Mouse (Mus musculus) thymus, adult 18-20 months (tissue): Measurements from ENCODE around the gene Syne3.

Experiments used
- DNase-seq, 2 experiments: peaks; one replicate each; pipeline ENCODE4 v3.0.0; 2022; ENCODE audit warnings: mixed read lengths in 2 of 2

Gene Syne3

DNA sequence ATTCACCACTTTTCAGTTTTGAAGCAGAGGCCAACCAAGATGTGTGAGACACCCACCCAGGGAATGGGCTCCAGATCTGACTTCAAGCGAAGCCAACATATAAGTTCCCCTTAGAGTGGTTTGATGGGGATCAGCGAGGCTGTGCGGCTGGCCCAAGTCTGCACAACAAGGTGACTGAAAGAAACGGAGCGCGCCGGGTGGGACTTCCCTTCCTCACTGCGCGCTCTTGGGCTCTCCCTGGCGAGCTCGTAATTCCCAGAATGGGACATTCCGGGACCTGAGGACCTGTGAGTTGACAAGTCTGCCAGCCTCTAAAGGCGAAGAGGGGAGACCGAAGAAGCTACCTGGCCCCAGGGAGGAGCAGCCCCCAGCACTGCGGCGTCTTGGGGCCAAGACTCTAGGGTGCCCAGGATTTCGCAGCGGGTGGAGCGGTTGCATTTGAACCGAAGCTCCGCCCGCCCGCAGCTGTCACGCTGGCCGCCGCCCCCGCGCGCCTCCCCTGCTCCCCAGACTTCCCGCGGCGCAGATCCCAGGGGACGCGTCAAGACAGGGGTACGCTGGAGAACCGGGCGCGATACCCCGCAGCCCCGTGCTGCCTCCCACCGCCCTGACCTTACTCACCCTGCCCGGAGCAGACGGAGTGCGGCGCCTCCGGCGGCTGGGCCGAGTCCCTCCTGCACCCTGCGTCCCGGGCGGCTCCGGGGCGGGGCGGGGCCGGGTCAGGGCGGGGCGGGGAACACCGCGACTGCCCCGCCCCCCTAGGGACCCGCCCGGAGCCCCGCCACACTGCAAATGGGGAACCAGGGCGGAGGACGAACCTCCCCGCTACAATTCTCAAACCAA lies at the start of gene Syne3:
Syne3 (minus strand) TSS at position 440 of the 843 bp plus-strand sequence.
- DNase-seq = peak; percentile 75 to 76

DNA sequence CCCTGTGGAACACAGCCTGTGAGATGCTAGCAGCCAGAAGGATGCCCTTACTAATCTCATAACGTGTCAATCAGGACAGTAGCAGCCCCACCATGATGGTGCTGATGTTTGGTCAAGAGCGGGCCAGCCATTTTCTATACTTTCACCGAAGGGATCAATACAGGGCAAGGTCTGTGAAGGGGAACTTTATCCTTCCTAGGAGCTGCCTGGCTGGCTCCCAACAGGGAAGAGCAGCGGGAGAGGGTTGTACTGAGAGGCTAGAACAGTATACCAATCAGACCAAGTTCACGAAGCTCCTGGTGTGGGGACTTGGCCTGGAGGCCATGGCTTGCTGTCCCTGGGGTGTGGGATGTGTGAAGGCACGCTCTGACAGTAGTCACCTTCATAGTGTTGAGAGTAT lies 45.7 kb upstream of the Syne3 start:
- DNase-seq = no peak

DNA sequence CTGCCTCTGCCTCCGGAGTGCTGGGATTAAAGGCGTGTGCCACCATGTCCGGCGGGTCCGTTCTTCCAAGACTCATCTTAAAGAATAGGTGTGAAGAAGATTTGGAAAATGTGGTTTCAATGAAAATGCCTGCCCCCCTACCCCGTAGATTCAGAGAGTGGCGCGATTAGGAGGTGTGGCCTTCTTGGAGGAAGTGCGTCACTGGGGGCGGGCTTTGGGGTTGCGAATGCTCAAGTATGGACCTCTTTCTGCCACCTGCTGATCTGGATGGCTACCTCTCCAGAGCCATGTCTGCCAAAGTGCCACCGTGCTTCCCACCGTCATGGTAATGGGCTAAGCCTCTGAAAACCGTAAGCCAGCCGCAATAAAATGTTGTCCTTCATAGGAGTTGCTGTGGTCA lies 44.4 kb upstream of the Syne3 start:
- no peak for DNase-seq

DNA sequence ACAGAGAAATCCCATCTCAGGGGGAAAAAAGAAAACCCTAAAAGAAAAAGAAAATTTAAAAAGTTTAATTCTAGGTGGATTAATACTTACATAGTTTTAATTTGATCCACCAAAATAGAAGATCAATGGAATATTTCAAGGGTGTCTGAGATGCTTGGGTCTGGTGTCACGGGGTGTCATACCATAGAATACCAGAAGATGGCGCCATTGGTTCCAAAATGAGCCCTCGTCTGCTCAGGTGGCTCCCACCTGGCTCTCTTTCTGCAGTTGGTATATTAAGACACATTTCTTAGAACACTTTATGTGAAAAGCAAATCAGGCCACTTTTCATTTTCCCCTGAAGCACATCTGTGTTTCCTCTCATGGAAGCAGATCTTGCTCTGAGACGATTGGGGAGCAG lies 41.3 kb upstream of the Syne3 start:
- DNase-seq = no peak

DNA sequence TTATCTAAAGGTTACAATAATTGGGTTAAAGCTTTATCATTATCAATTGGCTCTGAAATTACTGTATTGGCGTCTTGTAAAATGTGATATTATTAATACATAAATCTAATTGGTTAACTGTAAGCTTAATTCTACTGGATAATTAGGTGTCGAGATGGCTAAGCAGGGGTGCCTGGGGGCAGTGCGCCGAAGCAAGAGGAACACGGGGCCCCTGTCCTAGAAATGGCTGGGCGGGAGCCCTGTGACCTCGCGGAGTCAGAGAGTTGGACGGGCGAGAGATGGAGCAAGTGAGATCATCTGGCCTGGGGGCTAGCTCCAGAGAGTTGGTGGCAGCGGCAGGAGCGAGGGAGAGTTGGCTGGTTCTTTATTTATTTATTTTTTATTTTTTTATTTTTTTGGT lies 40.2 kb upstream of the Syne3 start:
- no peak for DNase-seq

DNA sequence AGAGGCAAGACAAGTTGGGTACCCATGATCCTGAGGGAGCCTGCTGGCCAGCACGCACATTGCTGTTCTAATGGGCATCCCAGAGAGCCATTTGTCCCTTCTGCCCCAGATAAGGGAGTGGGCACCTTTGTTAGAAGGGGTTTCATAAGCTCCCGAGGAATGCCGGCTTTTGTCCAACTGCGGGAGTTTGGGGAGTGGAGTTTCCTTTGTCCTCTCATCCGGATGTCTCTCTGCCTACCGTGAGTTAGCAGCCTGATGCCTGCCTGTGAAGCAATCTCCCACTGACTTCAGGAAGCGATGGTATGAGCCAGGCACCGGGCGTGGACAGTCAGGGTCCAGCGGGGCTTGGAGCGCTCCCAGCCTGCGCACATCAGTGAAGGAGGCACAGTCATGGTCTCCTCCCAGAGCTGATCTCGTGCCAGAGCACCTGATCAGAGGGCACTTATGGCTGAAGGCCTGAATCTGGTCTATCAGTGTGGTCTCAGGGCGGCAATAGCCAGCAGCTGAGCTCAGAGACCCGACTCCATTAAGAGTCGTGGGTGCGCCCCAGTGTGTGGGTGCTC lies 38.8 kb upstream of the Syne3 start:
- no peak for DNase-seq

DNA sequence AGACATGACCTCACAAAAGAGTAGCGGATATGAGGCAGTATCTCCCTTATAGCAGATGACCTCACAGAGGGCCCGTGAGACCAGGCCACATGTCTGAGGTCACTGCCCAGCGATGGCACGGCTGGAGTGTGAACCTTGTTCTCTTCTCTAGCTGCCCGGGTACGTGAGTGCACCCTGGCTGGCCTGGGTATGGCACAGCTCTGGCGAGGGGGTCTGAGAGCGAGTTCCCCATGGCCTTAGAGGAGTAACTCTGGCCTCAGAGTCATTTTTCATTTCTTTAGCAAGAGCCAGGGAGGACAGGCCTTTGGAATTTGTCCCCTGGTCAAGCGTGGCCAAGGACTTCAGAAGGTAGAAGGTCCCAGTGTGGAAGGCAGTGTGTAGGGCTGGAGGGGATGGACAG lies 35.2 kb upstream of the Syne3 start:
- DNase-seq = no peak

DNA sequence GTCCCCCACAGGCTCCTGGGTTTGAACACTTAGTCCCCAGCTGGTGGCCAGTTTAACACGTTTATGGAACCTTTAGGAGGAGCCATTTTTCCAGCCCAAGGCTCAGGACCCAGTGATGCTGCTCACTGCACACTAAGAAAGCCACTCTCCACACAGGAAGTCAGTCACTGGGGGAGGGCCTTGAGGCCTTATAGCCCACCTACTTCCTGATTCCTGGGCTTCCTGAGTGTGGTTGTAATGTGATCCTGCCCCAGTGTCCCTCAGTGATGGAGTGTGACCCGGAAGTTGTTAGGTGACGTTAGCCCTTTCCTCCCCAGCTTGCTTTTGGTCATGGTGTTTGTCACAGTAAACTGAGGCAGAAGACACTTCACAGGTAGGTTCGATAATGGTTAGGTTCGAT lies 33.5 kb upstream of the Syne3 start:
- DNase-seq = no peak

DNA sequence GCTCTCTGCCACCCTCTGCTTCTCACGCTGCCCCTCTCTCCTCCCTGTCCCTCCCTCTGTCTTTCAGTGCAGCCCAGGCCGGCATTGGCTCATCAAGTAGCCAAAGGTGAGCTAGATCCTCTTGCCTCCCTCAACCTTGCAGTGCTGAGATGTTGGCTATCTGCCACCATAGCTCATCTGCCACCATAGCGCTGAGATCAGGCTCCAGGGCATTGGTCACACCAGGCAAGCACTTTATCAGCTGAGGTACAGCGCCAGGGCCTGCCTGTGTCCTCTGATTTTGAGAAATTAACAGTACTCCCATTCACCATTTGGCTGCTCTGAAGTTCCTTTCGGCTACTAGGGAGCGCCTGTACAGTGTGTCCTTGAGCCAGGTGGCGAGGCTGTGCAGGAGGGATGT lies 31.3 kb upstream of the Syne3 start:
- DNase-seq = no peak

DNA sequence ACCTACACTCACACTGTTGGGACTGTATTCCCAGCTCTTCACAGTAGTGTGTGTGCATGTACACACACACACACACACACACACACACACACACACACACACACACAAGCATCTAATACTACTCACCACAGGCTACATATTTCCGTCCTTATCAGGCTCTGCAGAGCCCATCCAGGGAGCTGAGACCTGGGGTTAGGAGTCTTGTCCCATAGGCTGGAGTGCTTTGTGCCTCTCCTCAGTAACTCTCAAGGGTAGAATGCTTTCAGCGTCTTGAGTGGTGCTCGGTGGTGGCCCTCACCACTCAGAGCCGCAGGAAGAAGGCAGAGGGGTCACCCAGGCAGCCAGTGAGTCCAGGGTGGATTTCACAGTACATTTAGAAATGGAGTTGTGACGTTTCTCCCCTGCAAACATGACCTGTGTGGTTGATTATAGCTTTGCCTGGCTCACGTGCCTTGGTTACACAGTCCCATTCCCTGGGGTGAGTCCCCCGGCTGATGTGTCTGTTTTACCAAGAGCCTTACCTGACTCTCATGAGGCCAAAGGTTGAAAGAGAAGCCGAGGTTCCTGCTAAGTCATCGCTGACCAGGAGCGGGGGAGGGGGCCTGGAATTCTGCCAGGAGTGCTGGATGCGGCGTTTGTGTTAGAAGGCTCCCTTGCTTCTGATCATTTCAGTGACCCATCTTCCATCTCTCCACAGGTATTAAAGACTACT lies 30.1 kb upstream of the Syne3 start:
- no peak for DNase-seq

DNA sequence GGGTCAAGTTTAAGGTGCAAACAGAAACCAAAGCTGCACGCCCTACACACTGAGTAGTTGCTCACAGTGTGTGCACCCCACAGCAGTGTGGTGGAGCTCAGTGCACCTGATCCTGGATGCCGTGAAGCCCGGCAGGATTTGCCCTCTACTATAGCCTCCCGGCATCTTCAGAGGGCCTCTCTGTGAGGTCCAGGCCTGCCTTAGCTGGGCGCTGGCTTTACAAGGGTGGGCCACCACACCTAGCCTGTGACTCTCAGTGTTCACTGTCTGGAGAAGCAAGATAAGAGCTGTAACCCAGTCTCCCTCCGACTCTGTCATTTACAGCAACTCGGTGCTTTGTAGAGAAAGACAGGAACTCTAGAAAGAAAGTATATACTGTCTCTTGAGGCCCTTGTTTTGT lies 29.3 kb upstream of the Syne3 start:
- DNase-seq = no peak

DNA sequence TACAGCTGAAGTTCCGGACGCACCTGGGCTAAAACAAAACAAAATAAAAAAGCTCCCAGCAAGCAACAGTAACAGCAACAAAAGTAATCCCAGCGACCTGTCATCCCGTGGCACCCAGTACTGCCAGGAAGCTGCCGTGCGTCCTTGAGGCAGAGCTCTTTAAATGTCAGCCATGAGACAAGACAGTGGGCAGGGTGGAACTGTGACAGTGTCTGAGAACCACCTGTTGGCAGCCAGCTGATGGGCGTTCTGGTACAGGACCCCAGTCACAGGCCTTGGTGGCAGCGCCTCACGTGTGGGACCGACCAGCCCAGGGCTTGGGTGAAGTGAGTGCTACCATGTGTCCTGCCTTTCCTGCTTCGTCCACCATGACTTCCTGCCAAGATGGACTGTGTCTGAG lies 28.6 kb upstream of the Syne3 start:
- DNase-seq = no peak

DNA sequence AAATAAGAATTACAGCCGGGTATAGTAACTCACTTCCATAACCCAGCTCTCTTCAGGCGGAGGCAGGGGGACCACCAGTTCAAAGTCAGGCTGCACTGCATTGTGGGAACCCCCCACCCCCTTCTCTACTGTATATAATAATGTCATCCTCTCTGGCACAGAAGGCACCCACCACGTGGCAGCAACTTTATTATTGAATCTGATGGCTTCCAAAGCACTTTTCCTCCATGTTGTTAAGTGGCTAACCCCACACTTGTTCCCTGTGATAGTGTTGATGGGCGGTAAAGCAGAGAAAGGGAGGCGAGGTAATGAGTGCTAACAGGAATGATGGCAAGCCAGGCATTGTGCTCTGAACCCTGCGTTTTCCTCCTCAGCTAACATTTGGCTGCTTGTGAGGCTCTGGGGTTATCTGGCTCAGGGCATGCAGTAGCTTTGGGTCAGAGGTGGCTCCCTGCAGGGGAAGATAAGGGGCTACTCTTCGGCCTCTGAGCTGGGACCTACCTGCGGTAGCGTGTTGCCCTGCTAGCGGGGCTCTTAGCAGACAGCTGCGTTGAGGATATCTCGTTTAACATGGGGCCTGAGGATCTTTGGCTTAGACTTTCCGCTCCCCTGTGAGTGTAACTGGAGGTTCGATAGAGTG lies 24.6 kb upstream of the Syne3 start:
- no peak for DNase-seq

DNA sequence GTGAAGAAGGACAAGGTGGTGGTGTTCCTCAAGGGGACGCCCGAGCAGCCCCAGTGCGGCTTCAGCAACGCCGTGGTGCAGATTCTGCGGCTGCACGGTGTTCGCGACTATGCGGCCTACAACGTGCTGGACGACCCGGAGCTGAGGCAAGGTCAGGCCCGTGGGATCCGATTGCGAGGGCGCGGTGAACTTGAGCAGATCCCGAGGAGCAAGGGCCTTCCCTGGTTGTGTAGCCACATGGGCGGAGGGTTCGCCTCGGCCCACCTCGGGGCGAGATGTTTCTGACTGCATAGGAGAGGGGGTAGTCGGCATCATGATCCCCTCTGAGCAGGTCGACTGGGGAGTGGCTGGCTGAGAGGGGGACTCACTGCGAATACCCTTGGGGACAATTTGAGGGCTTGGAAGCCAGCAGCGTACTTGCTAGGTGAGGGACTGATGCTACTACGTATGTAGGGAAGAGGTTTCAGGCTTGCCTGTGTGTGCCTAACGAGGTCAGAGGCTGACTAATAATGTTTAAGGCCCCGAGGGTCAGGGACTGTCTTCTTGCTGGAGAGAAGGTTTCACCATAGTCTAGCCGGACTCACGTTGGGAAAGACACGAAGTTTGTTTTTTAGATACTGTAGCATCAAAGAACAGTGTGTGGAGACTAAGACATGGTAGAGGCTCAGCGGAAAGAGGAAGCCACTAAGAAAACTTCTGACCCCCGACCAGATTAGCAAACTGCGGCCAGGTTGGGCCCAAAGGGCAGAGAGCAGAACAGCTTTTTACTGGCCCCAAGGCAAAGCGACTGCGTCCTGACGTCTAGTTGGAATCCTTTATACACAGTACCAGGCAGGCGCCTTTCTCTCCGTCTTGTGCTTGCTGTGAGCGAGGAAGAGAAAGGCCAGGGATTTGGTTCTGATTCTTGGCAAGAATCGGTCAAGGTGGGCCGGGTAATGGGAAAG lies 23.5 kb upstream of the Syne3 start:
- peak in 1 of 2 experiments; percentile 59 for DNase-seq

DNA sequence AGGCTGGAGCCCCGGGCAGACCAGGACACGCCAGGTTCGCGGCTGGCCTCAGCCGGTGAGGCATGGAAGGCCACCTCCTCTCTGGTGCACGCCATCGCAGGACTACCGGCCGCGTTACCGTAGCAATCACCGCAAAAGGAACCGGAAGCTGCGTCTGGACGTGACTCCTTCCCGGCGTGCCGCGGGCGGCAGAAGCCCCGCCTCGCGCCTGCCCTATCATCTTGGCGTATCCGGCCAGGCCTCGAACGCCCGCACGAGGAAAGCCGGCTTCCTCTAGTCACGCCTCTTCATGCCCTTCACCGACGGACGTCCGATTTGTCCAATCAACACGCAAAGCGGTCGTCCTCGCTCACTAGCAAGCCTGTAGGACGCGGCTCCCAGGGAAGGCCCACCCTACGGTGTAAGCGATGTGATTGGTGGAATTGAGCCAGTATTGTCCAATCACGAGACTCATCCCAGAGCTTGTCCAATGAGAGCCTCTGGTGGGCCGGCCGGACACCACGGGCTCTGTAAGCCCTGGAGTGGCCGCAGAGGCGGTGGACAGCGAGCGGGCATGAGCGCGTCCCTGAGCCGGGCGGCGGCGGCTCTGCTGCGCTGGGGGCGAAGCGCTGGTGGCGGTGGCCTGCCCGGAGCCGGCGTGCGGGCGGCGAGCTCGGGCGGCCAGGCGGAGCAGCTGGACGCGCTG lies 22.7 kb upstream of the Syne3 start, which contains the start of gene Glrx5:
Glrx5 (plus strand) TSS at position 542 of the 685 bp plus-strand sequence.
- DNase-seq = peak; percentile 99 to 100

DNA sequence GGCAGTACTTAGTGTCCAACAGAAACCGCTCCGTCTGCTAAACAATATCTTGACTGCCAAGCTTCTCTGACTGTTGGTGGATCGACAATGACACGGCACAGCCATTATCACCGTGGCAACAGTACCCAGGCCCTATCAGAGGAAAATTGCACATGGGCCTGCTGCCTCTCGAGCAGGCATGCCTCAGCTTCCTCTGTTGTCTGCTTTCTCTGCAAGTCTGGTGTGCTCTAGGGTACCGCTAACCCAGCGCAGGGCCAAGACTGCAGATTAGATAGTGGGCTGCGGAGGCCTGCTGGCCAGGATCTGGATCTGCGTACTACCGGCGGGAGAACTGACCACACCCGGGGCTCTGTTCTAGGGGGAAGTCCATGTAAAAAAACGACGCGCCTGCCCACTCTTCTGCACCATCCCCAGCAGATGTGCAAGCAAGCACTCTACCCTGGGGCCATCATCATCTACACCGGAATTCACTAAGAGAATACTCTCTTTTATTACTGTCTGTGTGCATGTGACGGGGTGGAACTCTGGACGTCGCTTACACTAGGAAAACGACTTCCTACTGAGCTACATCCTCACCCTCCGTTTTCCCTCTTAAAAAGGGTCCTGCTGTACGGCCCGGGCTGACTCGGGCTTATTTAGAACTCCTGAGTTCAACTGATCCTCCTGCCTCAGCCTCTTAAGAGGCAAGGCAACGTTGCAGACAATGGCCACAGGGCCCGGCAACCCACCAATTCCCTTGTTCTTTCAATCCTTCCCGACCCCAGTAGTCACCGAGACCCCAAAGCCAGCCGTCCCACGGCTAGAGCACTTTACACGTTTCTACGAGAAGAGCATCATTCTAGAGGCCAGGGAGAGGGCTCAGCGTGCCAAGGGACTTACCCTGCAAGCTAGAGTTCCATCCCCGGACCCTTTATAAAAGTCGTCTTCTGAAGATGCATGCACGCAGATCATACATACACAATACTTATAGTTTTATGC lies 21.8 kb upstream of the Syne3 start:
- no peak for DNase-seq

DNA sequence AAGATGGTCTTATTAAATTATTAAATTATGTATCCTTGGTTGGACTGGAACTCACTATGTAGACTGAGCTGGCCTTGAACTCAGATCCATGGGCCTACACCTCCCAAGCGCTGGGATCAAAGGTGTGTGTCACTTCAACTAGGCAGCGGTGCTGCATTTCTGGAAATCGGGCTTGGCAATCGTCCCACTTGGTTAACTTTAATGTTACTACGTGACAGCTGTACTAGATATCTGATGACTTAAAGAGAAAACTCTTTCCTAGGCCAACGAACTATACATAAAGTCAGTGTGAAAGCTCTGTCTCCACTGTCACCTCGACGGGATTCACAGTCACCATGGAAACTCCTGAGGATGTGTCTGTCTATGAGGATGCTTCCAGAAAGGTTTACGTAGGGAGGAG lies 20.3 kb upstream of the Syne3 start:
- no peak for DNase-seq

DNA sequence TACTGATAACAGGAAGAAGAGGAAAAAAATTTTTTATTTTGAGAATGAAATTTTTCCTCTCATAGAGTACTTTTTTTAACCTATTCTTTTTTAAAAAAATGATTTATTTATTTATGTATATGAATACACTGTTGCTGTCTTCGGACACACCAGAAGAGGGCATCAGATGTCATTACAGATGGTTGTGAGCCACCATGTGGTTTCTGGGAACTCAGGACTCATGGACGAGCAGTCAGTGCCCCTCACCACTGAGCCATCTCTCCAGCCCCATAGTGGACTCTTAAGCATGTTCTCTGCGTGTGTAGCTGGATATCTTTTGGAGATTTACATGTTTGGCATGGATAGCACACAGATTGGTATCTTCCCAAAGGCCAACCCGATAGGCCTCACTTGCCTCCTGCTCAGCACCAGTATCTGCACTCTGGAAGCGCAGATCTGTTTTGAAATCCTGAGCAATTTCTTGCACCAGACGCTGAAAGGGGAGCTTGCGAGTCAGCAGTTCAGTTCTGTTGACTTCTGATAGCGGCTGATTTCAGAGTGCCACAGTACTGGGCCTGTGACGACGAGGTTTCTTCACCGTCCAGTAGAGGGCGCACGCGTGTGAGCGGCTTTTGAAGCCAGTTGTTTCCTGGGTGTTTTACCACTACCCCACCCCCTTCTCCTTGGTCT lies 17.8 kb upstream of the Syne3 start:
- peak; percentile 74 to 83 for DNase-seq

DNA sequence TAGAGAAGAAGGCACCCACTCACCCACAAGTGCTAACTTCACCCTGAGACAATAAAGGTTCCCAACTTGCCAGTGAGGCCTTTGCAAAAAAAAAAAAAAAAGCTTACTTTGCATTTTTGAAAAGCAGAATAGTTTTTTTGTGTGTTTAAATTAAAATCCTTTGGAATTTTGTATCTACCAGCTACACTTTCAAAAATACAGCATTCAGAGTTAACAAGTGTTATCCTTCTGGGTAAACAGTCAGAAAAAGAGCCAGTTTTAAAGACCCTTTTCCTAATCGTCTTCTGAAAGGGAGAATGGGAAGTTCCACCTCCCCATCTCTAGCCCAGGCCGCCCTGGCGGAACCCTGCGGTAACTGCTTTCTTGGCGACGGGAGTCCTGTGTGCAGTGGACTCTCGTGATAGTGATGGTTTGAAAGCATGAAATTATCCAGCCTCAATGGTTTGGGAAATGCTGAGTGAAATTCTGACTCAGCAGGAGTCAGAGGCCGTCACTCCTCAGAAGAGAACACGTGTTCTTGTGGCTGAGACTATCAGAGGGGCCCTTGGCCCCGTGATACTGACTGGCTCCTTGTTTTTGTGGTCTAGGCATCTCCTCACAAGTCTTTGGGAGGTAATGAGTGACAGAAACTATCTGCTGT lies 16.5 kb upstream of the Syne3 start:
- DNase-seq = no peak
